8 mouse cellular contexts compared by ENCODE assay signal in the genomic region with DNA sequence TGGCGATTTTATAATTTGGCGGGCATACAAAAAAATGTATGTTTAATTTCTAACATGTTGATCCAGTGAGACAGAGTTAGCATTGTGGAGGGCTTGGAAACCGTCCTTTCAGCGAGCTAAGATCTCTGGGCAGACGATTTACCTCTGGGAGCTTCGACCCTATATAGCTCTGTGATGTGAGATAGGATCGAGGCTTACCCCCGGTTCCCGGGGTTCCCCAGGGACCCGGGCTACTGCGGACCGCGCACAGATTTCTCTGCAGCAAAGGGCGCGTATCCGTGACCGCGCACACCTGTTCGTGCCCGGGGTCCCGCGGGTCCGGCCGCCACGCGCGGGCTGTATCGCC. TPM values are rescaled to one million over a fixed set of nuclear protein-coding genes. Genes with fewer than 3 reads are reported as not detected.
DNase-seq lines count a peak whose midpoint lies in the region; ATAC-seq and TF ChIP-seq lines count a peak whose summit lies in the region.

No protein-coding gene starts in this region.

- peaks cover 14% of the 10 kb centered on the region; the same call in 1 of the 2 replicates for H3K4me1 ChIP-seq in heart, embryonic 10.5 days
- H3K4me1 ChIP-seq in forebrain, embryonic 13.5 days, result peaks cover 17% of the 10 kb centered on the region
- no peaks in the 10 kb centered on the region for H3K4me1 ChIP-seq in liver, embryonic 14.5 days (replicated peaks; ENCODE audit: control insufficient read depth in 2 of 2, insufficient read depth in 2 of 2, low read length in 1 of 2)

- TF ChIP-seq EP300 in liver, embryonic 14.5 days (IDR thresholded peaks at IDR 0.05; ENCODE audit: low read depth), result no peak

- peak overlapping the region; percentile 98 for H3K4me2 ChIP-seq in forebrain, embryonic 13.5 days
- H3K4me2 ChIP-seq in liver, embryonic 14.5 days (ENCODE audit: low read depth), result peak overlapping the region; percentile 50

- ATAC-seq in CD4-positive, CD25-positive, alpha-beta regulatory T cell, adult 4 months, result peak; percentile 20
- ATAC-seq in forebrain, embryonic 13.5 days, result no peak
- ATAC-seq in liver, embryonic 14.5 days (ENCODE audit: insufficient read depth), result no peak

- H3K27me3 ChIP-seq in heart, embryonic 10.5 days (ENCODE audit: insufficient read depth, poor library complexity, severe bottlenecking), result peaks cover 59% of the 10 kb centered on the region
- peaks cover 48% of the 10 kb centered on the region for H3K27me3 ChIP-seq in forebrain, embryonic 13.5 days
- H3K27me3 ChIP-seq in liver, embryonic 14.5 days (ENCODE audit: control insufficient read depth, insufficient read depth, low read length), result peaks cover 31% of the 10 kb centered on the region

- no peaks in the 10 kb centered on the region for H3K9me3 ChIP-seq in heart, embryonic 10.5 days
- no peaks in the 10 kb centered on the region for H3K9me3 ChIP-seq in forebrain, embryonic 13.5 days (replicated peaks)
- no peaks in the 10 kb centered on the region for H3K9me3 ChIP-seq in liver, embryonic 14.5 days (ENCODE audit: control insufficient read depth, low read length)

- intact Hi-C loops in heart, postnatal 25 days (cut with DNase I), result no loop called here

- no peak for TF ChIP-seq CTCF in liver, embryonic 14.5 days (IDR thresholded peaks at IDR 0.05; ENCODE audit: low read depth)

- peak overlapping the region; percentile 70 for H3K9ac ChIP-seq in forebrain, embryonic 13.5 days
- H3K9ac ChIP-seq in liver, embryonic 14.5 days (replicated peaks), result no peak overlapping the region

- DNase-seq in heart, embryonic 10.5 days (ENCODE audit: low spot score), result no peak
- DNase-seq in heart, postnatal 25 days (ENCODE audit: low spot score), result no peak
- DNase-seq in liver, embryonic 14.5 days (ENCODE audit: low read depth in 3 of 3, low spot score in 3 of 3), result no peak
- no peak for DNase-seq in gastrocnemius, postnatal 10 days
- no peak for DNase-seq in ovary, adult 18-20 months (ENCODE audit: low spot score)
- DNase-seq in urinary bladder, postnatal 36 days (ENCODE audit: low spot score in 2 of 2), result no peak

- no peaks in the 10 kb centered on the region for H3K36me3 ChIP-seq in heart, embryonic 10.5 days
- H3K36me3 ChIP-seq in forebrain, embryonic 13.5 days (ENCODE audit: poor library complexity, severe bottlenecking), result no peaks in the 10 kb centered on the region
- no peaks in the 10 kb centered on the region for H3K36me3 ChIP-seq in liver, embryonic 14.5 days (replicated peaks; ENCODE audit: control insufficient read depth, insufficient read depth, low read depth)

- peak overlapping the region; percentile 47; the same call in 1 of the 2 replicates for H3K27ac ChIP-seq in heart, embryonic 10.5 days
- H3K27ac ChIP-seq in forebrain, embryonic 13.5 days, result no peak overlapping the region
- H3K27ac ChIP-seq in liver, embryonic 14.5 days, result no peak overlapping the region

- H3K4me3 ChIP-seq in heart, embryonic 10.5 days, result peak overlapping the region; percentile 78
- H3K4me3 ChIP-seq in forebrain, embryonic 13.5 days, result peak overlapping the region; percentile 64
- peak overlapping the region; percentile 19 to 45 for H3K4me3 ChIP-seq in liver, embryonic 14.5 days (ENCODE audit: insufficient read depth in 1 of 2, low read depth in 2 of 2, low read length in 2 of 2)

- WGBS in heart, embryonic 10.5 days, result 1% methylated on average over 28 of the region's 28 CpGs
- 2% methylated on average over 28 of the region's 28 CpGs for WGBS in forebrain, embryonic 13.5 days
- whole genome bisulfite sequencing in liver, embryonic 14.5 days (ENCODE audit: insufficient replicate concordance), result under 1% methylated on average over 28 of the region's 28 CpGs

RNA-seq across cellular contexts. Expression of a gene that starts 0.3 kb away (rescaled TPM):
- 0.44 and 0.59 TPM in 2 replicates for polyA plus RNA-seq in heart, embryonic 10.5 days (2016; fragmentation: Nextera tagmentation; extraction: Ambion mirVana)
- under 1 TPM; 0.42 to 0.56 TPM for total RNA-seq in heart, postnatal 25 days (2021)
- polyA plus RNA-seq in CD4-positive, CD25-positive, alpha-beta regulatory T cell, adult 4 months (2017; shearing (Covaris generic)), result 1 to 10 TPM; 2.3 to 3.1 TPM
- polyA plus RNA-seq in forebrain, embryonic 13.5 days (2015; fragmentation: Nextera tagmentation; extraction: Ambion mirVana), result 10.8 and 13.2 TPM in 2 replicates
- polyA plus RNA-seq in liver, embryonic 14.5 days (2012; rRNA removed), result 0.15 and 0.16 TPM in 2 replicates
- 0.08 and 0.16 TPM in 2 replicates for polyA plus RNA-seq in liver, embryonic 14.5 days (2014; fragmentation: Nextera tagmentation; extraction: Ambion mirVana)
- total RNA-seq in gastrocnemius, postnatal 10 days (2021), result under 1 TPM; 0.73 to 0.90 TPM
